Mouse (Mus musculus) 3134 (cell line): Measurements from ENCODE around the gene Wdr74.

Experiments used
- DNase-seq: peaks from one replicate; pipeline ENCODE4 v3.0.0-alpha.2; 2011; ENCODE audit warnings: low spot score; ENCODE audit not compliant: insufficient read length; ENCODE audit errors: extremely low read depth

Gene Wdr74

DNA sequence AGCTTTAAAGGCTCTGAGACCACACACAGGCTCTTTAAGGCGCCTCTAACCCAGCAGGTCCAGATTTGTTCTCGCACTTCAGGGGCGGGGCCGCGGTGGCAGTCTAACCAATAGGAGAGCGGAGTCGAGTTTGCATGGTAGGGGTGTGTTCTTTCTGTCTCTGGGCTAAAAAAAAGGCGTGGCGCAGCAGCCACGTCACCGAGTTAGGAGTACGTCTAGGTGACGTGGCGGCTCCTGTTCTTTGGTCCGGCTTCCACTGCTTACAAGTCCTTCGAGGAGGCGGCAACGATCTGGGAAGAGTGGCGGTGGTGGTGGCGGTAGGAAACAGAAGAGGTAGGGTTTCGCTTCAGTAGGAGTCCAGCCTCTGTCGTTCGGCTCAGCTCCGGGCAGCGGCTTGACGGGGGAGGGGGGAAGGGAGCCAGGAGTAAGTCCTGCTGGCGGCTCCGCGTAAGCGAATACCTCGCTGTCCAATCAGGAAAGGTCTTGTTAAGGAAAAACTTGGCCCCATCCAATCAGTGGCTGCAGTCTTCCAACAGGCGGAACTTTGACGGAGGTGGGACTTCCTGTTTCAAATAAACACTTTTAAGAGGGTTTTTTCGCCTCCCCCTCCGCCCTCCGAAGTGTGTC lies 5.7 kb downstream of the Wdr74 start, which contains the start of gene Stx5a:
Gene Stx5a, plus strand, starts transcription at position 171 of the 627 bp plus-strand sequence.
- peak; percentile 98 for DNase-seq

DNA sequence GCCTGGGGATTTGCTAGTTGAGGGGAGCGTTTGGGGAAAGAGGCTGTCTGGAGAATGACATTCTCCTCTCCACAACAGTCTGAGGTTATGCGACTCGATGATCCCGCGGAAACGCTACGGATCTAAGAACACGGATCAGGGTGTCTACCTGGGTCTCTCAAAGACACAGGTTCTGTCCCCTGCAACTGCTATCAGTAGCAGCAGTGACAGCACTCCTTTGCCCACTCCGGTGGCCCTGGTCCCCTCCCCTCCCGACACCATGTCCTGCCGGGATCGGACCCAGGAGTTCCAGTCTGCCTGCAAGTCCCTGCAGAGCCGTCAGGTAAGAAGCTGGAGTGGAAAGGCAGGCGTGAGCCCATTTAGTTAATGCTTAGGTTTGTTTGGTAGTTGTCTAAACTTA lies 6.5 kb downstream of the Wdr74 start:
- DNase-seq = no peak

DNA sequence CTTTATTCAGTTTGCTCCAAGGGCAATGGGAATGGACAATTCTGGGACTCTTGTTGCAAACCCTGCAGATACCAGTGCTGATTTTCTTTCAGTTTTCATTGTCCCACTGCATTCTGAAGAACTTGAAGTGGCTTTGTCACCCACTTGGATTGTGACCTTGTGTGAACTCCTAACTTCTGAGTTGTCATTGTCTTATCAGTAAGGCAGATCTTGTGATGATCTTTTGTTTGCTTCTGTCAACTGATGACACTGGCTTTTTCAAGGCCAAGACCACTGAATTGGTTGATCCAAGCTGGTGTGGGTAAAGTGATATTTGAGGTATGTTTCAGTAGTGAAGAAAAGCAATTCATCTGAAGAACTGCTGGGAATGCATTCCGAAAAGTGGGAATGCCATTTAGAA lies 9.8 kb downstream of the Wdr74 start:
- no peak for DNase-seq

DNA sequence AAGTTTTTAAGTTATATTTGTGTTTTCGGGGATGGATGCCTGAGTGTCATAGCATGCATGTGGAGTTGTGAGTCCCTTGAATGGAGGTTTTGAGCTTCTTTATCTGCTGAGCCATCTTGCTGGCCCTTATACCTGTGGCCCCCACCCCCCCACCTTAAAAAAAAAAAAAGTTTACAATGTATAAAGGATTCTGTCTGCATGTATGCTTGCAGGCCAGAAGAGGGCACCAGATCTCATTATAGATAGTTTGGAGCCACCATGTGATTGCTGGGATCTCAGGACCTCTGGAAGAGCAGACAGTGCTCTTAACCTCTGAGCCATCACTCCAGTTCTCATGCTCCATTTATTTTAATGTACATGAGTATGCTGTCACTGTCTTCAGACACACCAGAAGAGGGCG lies 11.7 kb downstream of the Wdr74 start:
- no peak for DNase-seq

DNA sequence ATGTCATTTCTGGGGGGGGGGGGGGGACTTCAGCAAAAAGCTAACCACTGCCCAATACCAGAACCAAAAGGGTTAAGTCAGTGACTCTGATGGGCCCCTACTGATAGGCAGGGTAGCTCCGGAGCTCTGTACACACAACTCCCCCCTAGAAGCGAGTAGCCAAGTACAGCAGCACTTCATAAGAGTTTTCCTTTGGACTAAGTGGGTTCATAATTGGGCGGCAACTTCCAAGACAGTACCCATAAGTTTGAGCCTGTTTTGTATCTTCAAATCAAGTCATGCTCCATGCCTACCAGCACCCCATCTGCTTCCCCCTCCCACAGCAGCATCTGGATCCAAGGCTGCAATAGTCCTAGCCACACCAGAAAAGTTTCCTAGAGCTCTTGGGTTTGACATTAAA lies 20.0 kb downstream of the Wdr74 start:
- no peak for DNase-seq

DNA sequence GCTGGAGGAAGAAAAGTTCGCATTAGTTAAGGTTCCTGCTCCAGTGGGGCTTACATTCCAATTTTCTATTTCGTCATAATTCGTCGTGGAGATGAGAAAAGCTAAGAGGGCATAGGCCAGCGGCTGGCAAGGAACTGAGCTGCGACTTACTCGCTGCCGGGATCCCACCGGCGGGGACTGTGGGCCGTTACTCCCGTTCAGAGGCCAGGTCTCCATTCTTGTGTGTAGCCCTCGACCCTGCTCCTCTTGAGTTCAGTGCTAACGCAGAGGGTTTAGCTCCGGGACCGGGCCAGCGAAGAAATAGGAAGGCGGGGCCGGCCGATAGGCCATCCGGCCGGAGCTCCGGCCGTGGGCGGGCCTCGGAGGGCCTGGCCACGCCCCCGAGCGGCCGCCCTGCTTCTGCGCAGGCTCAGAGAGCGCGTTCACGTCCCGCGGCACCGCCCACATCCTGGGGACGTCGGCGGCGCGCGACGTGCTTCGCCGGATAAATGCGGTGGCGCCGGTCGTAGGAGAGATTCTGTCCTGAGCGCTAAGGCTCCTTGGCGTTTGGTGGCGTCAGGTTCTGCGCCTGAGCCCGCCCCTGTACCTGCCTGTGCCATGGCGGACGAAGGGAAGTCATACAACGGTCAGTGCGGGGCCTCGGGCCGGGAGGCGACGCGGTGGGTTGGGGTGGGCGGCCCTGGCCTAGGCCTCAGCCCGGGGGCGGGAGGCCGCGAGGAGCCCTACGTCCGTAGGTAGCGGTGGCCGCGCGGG lies 21.2 kb downstream of the Wdr74 start, which contains the start of gene Nxf1:
Gene Nxf1, plus strand, starts transcription at position 439 of the 753 bp plus-strand sequence.
- DNase-seq = peak; percentile 95

DNA sequence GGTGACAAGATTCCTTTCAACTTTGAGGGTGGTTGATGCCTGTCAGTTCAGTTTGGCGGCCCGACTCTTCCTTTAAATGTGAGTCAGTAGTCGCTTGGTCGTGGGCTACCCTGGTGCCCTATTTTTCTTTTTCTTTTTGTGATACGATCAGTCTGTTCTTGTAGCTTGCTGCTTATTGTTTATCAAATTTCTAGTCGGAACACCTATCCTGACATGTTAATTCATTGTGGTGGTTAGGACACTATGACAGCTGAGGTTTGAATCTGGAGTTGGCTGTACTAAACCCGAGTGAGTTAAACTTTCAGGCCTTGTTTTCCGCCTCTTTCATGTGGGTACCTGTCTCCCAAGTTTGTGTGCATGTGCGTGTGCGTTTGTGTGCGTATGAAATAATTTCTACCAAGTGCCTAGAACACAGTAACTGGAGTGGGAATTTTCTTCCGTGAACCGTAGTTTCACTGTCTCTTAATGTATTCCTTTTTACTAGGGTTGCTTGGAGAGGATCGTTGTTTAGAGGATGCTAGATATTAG lies 21.9 kb downstream of the Wdr74 start:
- no peak for DNase-seq

DNA sequence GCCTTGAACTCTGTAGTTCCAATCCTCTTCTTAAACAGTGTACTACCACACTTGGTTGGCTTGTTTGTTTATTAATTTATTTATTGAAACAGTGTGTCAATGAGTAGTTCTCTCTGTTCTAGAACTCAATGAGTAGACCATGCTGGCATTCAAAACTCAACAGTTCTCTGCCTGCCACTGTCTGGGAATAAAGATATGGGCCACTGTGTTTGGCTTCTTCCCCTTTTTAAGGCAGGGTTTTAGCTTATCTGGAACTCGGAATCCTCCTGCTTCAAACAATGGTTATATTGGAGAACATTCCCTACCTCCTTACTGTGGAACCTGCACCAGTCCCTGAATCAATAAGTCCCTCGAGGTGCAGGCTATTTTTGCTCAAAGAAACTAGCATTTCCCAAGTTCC lies 23.3 kb downstream of the Wdr74 start:
- no peak for DNase-seq

DNA sequence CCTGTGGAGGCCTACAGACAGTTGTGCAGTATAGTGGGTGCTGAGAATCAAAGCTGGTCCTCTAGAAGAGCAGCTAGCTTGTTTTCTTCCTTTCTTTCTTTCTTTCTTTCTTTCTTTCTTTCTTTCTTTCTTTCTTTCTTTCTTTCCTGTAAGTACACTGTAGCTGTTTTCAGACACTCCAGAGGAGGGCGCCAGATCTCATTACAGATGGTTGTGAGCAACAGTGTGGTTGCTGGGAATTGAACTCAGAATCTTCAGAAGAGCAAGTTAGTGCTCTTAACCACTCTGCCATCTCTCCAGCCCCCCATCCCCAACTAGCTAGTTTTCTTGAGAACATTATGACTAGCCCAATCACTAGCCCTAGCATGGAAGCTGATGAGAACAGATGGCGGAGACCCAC lies 25.1 kb downstream of the Wdr74 start:
- DNase-seq = no peak

DNA sequence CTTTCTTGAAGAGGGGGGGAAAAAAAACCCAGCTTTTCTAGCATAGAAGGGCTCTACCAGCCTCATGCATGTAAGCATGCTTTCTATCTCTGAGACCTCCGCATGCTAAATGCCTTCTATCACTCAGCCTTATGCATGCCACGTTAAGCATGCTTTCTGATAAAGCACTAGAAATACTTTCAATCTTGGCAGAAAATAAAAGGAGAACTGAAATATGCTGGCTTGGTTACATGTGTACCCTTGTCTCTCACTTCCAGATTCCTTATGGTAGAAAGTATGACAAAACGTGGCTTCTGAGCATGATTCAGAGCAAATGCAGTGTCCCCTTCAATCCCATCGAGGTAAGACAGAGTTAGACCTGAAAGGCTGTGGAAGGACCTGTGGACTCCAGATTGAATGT lies 27.6 kb downstream of the Wdr74 start:
- no peak for DNase-seq

DNA sequence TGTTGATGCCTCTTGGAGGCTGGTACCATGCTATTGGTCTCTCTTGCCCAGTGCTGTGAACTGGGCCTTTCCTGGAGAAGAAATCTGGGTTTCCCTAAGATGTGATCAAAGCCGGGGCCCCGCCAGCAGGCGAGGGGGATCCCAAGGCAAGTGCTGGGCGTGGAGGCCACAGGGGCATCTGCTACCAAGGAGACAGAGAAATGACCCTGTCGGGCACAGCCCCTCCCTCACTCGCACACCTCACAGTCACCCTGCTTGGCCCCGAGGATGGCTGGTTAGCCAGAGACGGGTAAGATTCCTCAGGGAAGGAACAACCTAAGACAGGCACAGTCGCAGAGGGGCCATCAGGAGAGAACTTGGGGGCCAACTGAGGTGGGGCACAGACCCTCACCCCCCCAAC lies 29.9 kb downstream of the Wdr74 start:
- DNase-seq = no peak

DNA sequence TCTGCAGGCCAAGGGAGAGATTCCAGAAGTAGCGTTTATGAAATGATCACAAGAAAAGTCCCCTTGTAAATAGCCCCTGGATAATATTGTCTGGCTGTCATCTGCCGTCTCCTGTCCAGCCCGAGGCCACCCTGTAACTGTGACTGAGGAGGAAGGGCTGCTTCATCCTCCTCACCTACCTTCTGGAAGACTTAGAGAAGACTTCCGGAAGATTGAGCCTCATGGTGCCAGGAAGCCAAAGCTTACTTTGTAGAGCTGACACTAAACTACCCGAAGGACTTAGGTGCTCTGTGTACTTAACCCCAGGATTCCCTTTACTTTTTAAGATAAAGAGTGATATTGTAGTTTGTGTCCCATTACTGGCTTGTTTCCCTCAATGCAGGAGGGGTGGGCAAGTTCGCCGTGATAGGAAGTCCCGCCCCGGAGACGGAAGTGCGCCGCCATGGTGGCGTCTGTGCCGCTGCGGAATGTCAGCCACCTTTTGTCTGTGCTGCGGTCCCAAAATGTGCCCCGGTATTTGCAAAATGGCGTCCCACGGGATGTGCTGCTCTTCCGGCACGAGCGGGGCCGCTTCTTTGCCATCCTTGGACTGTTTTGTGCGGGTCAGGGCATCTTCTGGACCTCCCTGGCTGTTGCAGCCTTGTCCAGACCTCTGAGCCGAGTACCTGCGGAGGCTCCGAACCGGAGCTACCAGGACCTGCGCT lies 35.1 kb downstream of the Wdr74 start, which contains the start of gene Tmem223:
Gene Tmem223, plus strand, starts transcription at position 430 of the 704 bp plus-strand sequence.
- DNase-seq = peak; percentile 46

DNA sequence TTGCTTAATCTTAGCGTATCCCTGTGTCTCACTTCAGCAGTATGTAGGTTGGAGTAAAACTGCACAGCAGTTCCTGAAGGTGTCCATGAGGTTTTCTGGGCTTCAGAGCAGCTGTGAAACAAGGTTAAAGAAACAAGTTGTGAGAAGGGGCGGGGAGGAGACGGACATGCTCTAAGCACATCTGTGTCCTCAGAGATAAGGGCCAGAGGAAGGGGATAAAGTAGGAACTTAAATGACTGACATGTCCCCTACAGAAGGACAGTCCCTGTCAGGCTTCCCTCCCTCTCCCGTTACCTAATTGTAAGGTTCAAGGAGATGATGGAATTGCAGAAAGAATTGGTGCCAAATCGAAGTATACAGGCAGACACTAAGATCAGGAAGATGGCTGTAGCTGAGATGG lies 37.4 kb downstream of the Wdr74 start:
- DNase-seq = no peak

DNA sequence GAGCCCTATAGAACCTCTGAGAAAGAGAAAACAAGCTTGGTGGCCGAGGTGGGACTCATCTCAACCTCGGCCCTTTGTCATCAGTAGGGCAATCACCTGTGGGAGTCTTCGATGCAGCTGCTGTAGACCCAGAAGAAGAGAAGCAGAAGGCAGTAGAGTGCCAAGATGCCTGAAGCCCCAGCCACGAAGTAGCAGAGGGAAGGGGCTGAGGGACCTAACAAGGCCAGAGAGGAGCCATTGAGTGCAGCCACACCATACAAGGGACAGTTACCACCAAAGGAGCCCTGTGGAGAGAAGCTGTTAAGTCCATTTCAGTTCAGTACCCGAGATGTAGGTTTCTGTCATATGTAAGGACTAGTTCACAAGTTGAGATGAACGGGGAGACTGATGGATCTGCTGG lies 37.8 kb downstream of the Wdr74 start:
- no peak for DNase-seq

DNA sequence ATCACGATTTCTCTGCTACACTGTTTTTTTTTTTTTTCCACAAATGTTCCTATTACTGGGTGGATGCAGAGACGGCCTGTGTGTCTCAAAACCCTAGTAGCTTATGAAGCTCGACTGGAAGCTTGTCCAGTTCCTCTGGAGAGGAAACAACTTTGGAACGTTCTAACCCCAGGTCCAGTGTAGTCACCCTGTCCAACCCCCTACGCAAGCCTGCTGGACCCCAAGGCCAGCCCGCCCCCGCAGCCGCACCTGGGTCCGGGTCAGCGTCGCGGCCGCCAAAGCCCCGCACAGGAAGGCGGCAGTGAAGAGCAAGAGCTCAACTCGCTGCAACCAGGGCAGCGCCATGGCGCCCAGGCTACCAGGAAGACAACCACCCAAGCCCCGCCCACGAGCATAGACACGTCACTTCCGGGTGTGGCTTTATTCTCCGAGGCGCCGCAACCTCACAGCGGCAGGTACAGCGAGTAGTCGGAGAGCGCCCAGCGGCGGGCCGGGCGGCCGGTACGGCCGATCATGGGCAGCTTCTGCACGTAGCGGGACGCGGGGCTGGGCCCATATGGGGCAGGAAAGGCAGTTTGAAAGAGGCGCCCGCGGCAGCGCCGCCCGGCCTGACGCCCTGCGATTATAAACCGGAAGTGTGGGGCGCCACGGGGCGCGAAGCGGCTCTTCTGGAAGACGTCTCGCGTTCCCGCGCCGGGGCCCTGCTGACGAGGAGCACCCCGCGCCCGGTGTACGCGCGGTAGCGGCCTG lies 38.6 kb downstream of the Wdr74 start, which contains the start of gene Tmem179b:
Gene Tmem179b, minus strand, starts transcription at position 382 of the 750 bp plus-strand sequence.
- peak; percentile 93 for DNase-seq

DNA sequence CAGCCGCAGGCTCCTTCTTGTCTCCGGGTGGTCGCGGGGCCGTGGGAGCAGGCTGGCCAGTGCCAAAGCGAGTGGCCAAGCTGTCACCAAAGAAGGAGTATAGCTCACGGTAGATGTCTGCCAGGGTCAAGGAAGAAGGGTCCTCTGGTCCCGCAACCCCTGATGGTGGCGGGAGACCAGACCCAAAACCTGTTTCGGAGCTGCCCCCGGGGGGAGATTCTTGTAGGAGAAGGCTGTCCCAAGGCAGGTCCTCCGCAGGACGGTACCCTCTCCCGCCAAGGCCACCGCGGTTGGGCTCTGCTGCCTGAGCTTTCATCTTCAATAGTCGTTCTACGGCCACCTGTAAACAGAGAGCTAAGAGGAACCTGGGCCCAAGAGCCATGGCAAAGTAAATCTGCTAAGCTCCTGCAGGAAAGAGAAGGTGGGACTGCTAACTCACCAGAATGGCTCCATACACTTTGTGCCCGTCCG lies 39.4 kb downstream of the Wdr74 start:
- DNase-seq = no peak

DNA sequence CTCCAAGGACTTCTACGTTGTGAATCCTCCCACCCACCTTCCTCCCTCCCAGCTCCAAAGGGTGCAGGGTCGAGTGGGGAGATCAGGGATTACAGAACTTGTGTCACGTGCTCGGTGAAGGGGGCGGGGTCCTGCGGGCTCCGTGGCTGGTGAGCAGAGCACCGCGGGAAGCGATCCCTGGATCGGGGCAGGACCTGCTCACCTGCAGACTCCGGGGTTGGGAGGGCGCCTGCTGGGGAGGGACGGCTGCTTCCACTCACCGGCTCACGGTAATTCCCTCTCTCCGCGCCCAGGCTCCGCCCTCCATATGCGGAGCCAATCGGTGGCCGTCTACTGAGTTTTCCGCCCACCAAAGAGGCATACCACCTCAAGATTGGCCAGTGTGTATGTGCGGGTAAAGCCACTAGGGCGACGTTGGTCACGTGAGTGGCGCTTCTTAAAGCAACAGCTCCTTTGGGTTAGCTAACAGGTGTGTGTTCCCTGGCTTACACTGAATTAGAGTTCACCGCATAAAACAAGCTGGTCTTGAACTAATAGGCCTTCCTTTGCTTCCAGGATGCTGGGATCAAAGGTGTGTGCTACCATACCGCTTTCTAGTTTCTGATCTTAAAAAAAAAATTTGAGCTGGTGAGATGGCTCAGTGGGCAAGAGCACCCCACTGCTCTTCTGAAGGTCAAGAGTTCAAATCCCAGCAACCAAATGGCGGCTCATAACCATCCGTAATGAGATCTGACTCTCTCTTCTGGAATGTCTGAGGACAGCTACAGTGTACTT lies 50.6 kb downstream of the Wdr74 start, which contains the start of gene Taf6l:
Gene Taf6l, minus strand, starts transcription at position 410 of the 774 bp plus-strand sequence.
- peak; percentile 89 for DNase-seq

DNA sequence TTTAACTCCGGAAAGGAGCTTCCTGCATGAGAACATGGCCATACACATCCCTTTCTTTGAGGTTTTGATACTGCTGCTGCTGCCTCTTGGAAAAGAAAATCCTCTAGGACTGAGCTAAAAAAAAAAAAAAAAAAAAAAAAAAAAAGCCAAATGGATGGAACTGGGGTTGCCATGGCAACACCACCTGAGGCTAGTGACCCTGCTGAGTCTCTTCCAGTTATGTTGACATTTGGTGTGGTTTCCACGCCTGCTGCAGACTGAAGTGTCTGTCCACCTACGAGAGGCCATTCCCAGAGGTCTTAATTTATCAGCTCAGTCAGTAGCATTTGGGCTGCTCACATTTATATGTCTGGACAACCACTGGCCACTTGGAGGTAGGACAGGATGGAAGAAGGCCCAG lies 52.9 kb downstream of the Wdr74 start:
- DNase-seq = no peak

DNA sequence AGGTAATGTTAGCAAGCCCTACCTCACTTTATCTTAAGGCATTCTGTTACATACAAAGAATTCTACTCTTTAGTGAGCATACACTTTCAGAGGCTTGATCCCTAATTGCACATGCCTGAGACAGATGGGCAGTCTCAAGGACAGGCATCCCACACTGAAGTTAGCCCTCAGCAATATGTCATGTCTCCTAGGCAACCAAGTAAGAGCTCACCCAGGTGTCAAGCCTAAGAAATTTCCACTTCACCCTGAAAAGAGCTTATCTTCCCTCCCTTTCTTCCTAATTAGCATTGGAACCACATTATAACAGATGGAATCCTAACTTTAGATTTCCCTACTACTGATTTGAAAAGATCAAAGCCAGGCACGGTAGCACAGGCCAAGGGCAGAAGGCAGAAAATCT lies 53.5 kb downstream of the Wdr74 start:
- no peak for DNase-seq

DNA sequence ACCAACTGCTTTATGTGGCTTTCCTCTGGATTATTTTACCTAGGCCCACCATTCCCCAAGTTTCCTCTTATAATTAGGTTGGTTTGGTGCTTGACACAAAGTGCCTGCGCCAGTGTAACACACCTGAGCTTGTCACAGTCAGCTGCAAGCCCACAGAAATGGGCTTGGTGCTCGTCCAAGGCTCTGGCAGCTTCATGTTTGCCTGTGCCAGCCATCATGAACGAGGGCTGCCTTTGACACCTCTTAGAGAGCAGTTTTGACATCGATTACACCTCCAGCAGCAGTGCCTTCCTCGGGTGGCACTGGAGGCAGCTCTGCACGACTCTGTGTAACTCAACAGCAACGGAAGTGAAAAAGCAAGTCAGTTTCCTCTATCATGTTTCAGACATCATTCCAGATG lies 54.5 kb downstream of the Wdr74 start:
- DNase-seq = no peak
